Mouse (Mus musculus) olfactory bulb, adult 2 months (tissue): ENCODE data around the gene Foxp1. TPM values are rescaled to one million over a fixed set of nuclear protein-coding genes. Genes with fewer than 3 reads are reported as not detected.

Source experiments
- H3K27ac ChIP-seq: fragments of 200-500 bp; 2 replicates; pipeline ENCODE4 v1.5.1; 2012; ENCODE audit warnings: low read depth, low read length; ENCODE audit not compliant: insufficient read depth
- H3K4me1 ChIP-seq: fragments of 200-500 bp; 2 replicates; pipeline ENCODE4 v1.6.1; 2012; ENCODE audit warnings: low read length; ENCODE audit not compliant: control insufficient read depth, insufficient read depth
- H3K4me3 ChIP-seq: fragments of 200-500 bp; 2 replicates; pipeline ENCODE4 v1.5.1; 2012; ENCODE audit warnings: mild to moderate bottlenecking, low read depth, low read length, moderate library complexity; ENCODE audit not compliant: insufficient read depth
- CTCF ChIP-seq: fragments of 200-500 bp; IDR thresholded peaks from 2 replicates; pipeline ENCODE4 v1.5.1; 2012; ENCODE audit warnings: low read depth, mild to moderate bottlenecking, low read length, moderate library complexity; ENCODE audit not compliant: insufficient read depth
- POLR2A ChIP-seq: fragments of 200-500 bp; IDR thresholded peaks from 2 replicates; pipeline ENCODE4 v1.6.1; 2012; ENCODE audit warnings: mild to moderate bottlenecking, low read depth, low read length, moderate library complexity; ENCODE audit not compliant: insufficient read depth
- WGBS: fragments of 180-500 bp; shearing (Covaris S2); methylation state at CpG from one replicate; pipeline ENCODE4 v1.1.7; 2018; 5-methylcytosine and 5-hydroxymethylcytosine counted together
- polyA plus RNA-seq: library from polyadenylated mRNA; stranded (reverse); fragments of >200 nt; gene quantifications from 2 replicates; pipeline ENCODE4 v1.2.4, GENCODE M21; 2012; ENCODE audit warnings: low replicate concordance; ENCODE audit not compliant: missing spikeins, insufficient read depth, insufficient read length

Foxp1 gene
- polyA plus RNA-seq, 1 experiment = not detected

DNA sequence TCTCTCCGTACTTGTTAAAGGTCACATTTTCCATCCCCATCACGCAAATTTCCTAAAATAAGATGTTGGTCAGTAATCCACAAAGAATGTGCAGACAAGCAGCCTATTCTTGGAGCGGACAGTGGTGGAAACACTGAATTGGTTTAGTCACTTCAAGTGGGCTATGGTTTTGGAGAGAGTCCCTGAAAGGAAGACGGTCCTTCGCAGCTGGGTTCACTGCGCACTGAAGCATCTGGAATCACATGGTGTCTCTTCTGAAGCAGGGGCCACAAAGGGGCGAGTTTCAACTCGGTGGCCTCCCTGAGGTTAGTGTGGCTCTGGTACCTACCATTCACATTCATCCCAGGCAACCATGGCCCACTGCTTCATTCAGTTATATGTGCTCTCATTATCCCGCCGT, 588.1 kb downstream of the Foxp1 start:
- Histone ChIP-seq H3K4me3 (no peak overlapping the region), H3K4me1 (no peaks in the 10 kb centered on the region), H3K27ac (no peak overlapping the region)
- TF ChIP-seq POLR2A = no peak
- no peak for TF ChIP-seq CTCF
- WGBS = 95% methylated on average over 10 of the region's 10 CpGs

- TF ChIP-seq POLR2A (no peak), CTCF (no peak)
- Histone ChIP-seq H3K27ac (no peak overlapping the region), H3K4me1 (no peaks in the 10 kb centered on the region), H3K4me3 (no peak overlapping the region)
- WGBS = 90% methylated on average over 18 of the region's 18 CpGs
These were observed 589.3 kb downstream of the Foxp1 start for GRCm38 (mm10) chr6:98933135-98933724.

DNA sequence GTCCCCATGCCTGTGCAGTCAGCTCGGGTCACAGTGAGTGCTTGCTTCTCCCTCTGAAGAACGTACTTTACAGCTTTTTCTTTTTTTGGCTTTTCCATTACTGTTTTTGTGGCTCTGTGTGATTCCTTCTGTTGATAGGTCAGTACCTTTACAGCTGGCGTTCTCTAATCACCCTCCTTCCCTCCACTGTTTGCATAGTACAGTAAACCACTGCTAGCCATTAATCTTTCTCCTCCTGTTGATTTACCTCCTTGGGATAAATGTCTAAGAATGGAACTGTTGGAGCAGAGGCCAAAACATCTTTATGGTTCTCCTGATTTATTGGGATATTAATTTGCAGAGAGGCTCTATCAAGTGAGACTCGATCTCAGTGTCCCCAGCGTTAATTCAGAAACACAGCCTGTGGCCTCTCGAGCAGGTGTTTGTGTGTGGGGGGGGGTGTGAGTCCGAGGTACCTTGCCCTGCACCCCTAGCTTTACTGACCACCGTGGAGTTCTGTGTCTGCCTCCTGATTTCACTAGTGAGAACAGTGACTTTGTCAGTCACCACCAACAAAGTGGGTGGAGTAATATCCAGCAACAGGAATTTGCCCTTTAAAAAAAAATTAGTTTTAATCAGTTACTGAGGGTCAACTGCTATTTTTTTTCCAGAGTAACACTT, 590.5 kb downstream of the Foxp1 start:
- Histone ChIP-seq H3K4me3 (no peak overlapping the region), H3K4me1 (no peaks in the 10 kb centered on the region), H3K27ac (no peak overlapping the region)
- WGBS = 94% methylated on average over 8 of the region's 8 CpGs
- TF ChIP-seq POLR2A = no peak
- no peak for TF ChIP-seq CTCF

DNA sequence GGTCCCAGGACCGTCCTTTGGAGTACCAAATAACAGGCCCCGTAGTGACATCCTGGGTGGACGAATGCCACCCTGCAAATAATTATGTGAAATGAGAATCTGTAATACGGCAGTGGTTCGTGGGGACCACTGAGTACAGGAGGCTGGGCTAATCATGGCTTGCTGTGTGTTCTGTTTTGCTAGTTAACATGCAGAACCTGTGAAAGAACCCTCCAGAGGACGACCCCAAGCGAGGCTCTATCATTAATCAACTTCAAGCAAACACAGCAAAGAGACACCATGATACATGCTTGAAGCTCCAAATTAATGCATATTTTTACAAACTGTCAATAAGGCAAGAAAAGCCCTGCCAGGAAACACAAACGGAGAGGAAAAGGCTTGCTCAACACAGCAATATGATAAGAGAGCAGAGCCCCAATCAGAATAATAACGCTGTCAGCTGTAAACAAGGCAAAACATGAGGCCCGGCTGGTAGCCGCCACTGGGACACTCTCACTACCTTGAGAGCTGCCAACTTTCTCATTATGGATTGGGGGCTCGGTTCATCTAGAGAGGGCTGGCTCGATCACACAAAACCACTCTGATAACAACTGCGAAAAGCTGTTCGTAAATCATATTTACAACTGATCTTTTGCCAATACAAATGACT, 591.7 kb downstream of the Foxp1 start:
- TF ChIP-seq POLR2A (no peak), CTCF (no peak)
- Histone ChIP-seq H3K4me1 (no peaks in the 10 kb centered on the region), H3K4me3 (no peak overlapping the region), H3K27ac (no peak overlapping the region)
- WGBS = 78% methylated on average over 15 of the region's 15 CpGs

GRCm38 (mm10) chr6:98928365-98928764, 594.2 kb downstream of the Foxp1 start:
- Histone ChIP-seq H3K4me1 (no peaks in the 10 kb centered on the region), H3K27ac (no peak overlapping the region), H3K4me3 (no peak overlapping the region)
- TF ChIP-seq POLR2A (no peak), CTCF (no peak)
- 77% methylated on average over 8 of the region's 8 CpGs for WGBS

GRCm38 (mm10) chr6:98901259-98901658, 621.3 kb downstream of the Foxp1 start:
- Histone ChIP-seq H3K27ac (no peak overlapping the region), H3K4me1 (no peaks in the 10 kb centered on the region), H3K4me3 (no peak overlapping the region)
- no peak for TF ChIP-seq POLR2A
- TF ChIP-seq CTCF = no peak
- 96% methylated on average over 6 of the region's 6 CpGs for WGBS

GRCm38 (mm10) chr6:98878208-98878607, 644.3 kb downstream of the Foxp1 start:
- 85% methylated on average over 1 of the region's 1 CpGs for WGBS
- TF ChIP-seq POLR2A (no peak), CTCF (no peak)
- H3K27ac ChIP-seq = no peak overlapping the region
- H3K4me1 ChIP-seq = no peaks in the 10 kb centered on the region
- H3K4me3 ChIP-seq = no peak overlapping the region

GRCm38 (mm10) chr6:98876401-98876800, 646.1 kb downstream of the Foxp1 start:
- no peak overlapping the region for H3K4me3 ChIP-seq
- no peak overlapping the region for H3K27ac ChIP-seq
- no peaks in the 10 kb centered on the region for H3K4me1 ChIP-seq
- 82% methylated on average over 2 of the region's 2 CpGs for WGBS
- TF ChIP-seq CTCF = no peak
- no peak for TF ChIP-seq POLR2A

Other genes starting within 250 kb of the Foxp1 start
- gene Eif4e3, start 144.1 kb upstream of the Foxp1 start, polyA plus RNA-seq = not detected in 2 replicates
- not detected in 2 replicates for gene Gm20696, start 144.1 kb upstream of the Foxp1 start, polyA plus RNA-seq
- not detected in 2 replicates for gene Gpr27, start 170.0 kb upstream of the Foxp1 start, polyA plus RNA-seq
- gene Prok2, start 203.7 kb upstream of the Foxp1 start, polyA plus RNA-seq = not detected in 2 replicates